Mouse (Mus musculus): ENCODE data around the gene Sufu.

The Sufu gene

DNA sequence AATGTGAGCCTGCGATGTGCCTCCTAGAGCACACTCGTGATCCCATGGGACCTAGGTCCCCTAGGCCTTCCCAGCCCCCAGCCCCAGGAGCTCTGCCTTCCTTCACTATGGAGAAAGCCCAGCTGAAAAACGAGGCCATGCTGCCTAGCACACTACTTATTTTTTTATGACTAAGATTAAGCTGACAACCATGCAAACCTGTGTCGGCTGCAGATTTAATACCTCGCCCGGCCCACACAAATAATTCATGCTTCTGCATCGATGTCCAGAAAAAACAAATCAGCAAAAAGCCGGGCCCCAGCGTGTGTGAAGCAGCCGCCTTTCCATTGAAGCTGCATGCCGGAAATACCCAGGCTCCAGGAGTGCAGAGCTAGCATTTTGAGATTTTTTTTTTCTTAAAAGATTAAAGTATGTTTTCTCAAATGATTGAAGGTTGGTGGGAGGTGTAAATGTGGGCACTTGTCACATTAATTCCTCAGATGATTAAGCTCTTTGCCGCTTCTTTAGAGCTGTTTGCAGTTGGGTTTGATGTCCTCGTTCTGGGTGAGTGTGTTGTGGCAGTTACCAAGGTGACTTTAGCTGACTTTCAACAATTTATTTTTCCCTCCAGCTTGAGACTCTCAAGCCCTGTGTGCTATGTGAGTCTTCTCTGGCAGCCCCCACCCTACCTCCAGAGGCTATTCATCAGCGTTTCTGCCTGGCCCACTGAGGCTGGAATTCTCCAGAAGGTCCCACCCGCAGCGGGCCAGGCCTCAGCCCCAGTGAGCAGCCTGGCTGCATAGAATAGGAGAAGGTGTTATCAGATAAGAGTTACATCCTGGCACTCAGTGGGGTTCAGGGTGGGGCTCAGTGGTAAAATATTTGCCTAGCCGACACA, 73.9 kb downstream of the Sufu start:
- peak; percentile 38 for DNase-seq

DNA sequence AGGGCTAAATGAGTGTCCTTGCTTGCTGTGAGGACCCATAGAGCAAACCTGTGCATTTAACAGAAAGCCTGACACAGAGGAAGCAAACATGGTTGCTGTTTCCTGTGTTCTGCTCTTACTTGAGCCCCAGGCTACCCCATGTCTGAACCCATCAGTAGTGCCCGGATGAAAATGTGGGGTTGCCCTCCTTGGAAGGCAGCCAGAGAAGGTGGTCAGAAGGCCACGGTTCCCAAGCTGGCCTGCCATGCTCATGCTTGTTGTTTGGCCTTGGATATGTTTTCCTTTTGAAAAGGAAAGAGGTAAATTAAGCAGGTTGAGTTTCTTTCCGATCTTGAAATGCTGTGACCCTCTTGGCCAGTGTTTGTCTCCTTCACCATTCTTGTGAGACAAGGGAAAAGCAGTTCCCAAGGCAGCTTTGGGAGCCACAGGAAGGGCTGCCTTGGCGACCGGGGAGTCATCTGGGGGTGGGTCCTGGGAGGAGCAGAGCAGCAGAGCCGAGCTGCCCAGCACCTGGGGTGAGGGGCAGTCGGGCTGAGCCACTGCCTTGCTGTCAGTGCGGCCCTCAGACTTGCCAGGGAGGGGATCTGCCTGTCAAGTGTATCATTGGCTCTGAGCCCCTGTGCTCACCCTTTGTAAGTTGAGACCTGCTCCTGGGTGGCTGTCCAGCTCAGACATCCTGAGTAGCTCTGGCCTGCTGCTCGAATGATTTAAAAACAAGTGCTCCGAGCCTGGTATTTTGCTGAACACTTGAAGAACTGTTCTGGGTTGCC, 74.8 kb downstream of the Sufu start:
- peak; percentile 51 for DNase-seq

DNA sequence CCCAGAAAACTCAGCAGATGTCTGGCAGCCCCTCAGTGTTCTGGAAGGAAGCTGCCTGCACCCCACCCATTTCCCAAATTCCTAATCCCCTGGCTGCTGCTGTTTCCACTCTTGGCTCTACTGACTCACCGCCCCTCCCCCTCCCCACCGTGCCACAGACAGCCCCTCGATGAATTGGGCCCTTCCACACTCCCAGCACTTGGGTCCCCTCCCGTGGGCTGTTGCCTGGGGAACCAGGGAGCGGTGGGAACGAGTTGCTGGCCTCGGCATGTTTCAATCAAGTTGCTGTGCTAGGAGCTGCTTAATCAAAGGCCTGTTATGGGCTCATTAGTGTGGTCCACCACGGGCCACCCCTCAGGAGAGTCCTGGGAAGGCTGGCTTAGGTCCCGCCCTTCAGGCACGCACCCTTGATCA, 80.7 kb downstream of the Sufu start:
- DNase-seq: peak; percentile 24

DNA sequence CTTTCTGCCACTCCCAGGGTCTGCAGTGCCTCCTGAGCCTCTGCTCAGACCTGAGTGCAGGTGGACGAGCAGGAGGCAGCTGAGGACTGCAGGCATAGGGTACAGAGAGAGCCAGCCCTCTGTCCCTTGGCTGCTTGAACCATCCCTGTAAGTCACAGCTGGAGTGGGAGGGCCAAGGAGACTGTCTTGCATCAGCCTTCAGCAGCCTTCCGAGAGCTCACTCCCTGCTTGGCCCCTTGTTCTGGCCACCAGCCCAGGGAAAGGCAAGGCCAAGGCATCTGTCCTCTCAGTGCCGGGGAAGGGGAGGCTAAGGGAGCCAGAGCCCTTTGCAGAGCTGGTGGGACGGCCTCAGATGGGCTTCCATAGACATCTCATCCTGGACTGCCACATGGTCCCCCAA, 81.5 kb downstream of the Sufu start:
- DNase-seq: no peak

DNA sequence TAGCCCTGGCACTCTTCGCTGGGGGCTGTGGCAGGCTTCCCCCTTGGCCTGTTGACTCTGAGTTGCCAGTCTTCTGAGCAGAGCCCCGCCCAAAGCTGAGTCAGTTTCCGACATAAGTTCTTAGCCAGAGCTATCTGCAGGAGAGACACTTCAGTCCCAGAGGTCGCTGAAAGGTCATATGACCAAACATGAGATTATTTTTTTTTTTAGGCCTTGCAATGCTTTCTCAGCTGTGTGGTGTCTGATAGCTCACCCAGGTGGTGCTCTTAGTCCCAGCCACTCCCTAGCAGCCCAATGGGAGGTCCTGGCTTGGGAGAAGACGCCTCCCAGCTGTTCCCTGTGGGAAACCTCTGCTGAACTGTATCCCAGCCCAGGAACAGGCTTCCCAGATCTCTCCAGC, 82.1 kb downstream of the Sufu start:
- no peak for DNase-seq

DNA sequence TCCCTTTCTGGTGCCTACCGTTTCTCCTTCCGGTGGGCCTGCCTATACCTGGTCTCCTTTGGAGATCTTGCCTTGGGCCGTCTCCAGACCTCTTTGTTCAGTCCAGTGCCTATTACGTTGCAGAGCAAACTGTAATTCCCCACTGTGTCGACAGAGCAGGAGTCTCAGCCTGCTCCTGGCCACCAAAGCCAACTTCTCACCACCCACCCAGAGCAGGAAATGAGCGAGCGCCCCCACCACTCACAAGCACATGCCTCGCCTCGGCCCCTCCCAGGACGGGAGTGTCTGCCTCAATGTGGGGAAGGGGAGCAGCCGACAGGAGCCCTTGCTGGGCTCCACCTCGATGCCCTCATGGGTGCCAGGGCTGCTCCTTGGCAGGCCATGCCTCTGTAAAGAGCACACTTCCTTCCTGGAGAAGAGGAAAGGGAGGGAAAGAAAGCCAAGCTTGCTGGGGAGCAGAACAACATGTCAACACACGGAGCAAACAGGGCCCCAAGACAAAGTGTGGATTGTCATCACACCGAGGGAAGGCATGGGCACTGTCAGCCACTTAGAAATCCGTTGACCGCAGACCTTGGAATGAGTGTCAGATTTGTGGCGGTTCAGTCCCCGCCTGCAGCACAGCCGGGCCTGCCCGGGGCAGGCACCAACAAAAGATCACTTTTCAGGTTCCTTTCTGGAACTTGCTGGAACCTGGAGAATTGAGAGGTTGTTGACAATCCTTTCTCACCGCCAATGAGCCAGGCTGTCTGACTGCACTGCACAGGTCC, 82.8 kb downstream of the Sufu start:
- DNase-seq: no peak

DNA sequence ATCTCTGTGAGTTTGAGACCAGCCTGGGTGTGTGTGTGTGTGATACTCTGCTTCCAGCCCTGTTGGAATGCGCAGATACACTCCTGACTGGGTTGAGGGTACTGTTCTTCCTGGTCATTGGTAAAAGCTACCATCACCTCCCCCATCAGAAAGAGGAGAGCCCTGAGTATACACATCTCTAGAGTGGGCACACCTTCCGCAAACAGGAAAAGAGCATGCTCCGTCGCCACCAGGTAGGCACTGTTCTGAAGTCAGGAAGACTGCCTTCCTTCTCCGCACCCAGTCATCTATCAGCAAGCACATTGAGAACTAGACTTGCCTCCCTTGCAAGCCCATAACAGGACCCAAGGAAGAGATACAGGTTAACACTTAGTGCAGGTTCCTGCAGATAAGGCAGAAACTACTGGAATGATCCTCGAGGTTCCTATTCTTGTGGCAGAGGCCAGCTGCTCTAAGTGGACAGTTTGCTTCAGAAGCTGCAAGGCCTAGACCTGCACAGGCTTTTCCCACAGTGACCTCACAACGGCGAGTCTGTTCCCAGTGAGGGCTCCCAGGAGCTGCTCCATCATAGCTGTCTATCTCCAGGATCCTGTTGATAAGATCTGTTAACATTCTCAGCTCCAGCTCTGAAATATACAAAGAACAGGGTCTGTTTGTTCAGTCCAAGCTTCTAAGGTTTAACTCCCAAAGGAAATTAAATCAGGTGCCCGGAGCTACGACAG, 84.1 kb downstream of the Sufu start:
- DNase-seq: no peak

DNA sequence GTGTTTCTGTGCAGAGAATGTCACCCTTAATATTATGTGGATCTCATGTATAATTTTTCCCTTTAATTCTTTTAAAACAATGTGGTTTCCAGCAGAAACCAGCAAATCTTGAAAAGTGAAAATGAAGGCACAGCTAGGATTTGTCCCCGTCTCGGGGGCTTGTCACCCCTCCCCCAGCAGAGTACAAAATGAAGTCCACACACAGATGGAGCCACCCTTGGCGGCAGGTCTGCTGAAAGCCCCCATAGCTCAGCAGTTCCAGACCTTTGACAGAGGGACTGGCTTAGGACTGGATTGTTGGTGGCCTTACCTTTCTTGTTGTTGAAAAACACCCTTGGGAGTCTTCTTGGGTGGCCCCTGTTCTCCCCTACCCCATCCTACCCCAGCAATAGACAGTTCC, 84.7 kb downstream of the Sufu start:
- DNase-seq: no peak

DNA sequence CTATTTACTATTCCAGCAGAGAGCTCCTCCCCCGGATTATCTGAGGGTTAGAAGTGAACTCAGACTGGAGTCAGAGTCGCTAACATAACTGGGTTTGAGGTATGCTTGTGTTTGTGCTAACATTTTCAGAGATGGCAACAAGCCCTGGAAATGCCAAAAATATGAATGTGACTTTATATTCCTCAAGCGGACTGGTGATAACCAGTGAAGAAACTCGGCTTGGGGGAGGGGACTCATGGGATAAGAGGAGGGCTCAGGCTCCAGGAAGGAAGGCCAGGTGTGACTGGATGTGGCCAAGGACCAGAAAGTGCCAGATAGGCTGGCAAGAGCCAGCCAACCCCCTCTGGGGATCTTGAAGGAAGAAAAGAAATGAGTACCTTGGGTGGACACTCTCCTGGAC, 85.1 kb downstream of the Sufu start:
- DNase-seq: no peak

DNA sequence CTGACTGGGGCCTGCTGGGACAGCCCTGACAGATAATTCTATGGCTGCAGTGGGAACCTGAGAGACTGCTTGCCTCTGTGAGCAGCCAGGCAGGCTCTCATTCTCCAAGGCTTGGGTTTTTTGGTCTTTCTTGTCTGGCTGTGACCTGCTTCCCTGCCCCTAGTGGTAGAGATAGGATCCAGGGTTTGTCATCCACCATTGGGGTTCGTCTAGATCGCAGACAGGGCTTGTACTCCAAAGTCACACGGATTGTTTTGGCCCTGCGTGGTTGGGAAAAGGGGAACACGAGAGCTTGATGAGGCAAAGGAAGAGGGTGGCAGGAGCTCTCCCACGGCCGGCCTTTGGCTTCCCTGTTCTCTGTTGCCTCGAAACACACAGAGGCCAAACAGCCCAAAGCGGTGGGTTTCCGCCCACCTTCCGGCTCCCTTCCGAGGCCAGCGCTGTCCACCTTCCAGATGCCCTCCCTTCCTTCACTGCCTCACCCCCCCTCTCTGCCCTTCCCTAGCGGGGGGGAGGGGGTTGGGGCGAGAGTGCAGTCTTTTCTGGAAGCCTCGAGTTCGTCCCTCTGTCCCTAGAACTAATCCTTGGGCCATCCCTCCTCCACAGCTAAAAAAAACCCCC, 86.3 kb downstream of the Sufu start:
- DNase-seq: peak; percentile 48

DNA sequence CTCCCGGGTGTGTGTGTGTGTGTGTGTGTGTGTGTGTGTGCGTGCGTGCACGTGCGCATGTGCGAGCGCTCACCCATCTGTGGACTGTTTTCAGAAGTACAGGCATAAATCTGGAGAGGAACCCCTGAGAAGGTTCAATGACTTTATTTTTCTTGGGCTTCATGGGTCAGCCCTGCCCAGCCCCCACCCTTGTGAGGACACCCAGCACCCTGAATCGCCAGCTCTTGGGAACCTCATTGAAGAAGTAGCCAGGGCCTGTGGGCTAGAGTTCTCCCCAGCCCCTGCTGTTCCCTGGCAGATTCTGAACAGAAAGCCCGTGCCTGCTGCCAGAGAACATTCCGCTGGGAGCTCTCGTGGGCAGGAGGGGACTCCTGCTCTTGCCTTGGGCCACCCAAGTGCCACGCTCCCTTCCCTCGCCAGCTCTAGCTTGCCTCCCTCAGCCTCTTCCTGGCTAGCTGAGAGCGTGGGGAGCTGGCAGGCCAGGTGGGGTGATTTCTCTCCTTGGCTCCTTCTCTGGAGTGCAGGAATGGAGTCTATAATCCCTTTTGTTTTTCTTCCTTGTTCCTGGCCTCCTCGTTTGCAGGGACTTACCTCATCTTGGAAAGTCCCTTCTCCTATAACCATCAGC, 87.1 kb downstream of the Sufu start:
- peak; percentile 46 for DNase-seq

DNA sequence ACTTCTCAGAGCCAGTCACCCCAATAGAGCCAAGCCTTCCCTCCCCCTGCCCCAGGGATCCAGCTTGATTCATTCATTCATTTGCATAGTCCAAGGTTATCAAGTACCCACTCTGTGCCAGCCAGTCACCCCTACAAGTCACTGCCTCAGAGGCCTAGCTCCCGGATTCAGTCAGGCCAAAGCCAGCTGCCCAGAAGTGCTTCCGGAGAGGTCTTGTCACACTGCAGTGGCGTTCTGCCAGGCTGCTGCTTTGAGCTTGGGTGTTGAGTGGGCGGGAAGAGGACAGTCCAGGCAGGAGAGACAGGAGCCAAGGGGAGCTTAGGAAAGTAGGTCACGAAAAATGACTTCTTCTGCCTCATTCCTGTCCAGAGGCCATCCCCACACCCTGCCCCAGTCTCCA, 87.8 kb downstream of the Sufu start:
- DNase-seq: peak; percentile 51

DNA sequence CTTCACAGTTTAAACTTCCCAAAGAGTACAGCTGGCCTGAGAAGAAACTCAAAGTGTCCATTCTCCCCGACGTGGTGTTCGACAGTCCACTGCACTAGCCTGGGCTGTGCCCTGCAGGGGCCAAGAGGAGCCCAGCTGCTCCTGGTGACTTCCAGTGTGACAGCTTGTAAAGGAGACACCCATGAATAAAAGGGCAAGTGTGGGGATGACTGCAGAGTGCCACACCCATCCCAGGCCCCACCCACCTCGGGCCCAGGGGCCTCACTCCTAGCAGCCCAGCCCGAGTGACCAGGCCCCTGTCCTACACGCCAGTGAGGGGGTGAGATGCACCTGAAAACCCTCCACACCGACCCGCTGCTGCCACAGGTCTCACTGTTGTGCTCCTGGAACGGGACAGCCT, 89.2 kb downstream of the Sufu start:
- DNase-seq: no peak

DNA sequence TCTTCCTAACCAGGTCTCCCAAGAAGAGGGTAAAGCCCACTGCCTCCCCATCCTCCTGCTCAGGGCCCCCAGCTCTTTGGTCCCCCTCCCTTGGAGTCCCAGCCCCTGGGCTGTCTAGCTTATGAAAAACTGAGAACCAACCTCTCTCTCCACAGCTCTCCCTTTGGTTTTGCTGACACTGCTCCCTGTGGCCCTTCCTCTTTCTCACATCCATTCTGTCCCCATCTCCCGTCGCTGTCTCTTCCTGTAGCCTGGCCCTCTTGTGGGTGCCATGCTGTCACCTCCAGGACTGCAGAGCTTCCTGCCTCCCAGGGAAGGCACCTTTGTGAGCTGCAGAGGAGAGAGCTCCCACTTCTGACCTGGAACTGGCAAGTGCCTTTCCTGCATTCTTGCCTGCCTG, 90.0 kb downstream of the Sufu start:
- no peak for DNase-seq

DNA sequence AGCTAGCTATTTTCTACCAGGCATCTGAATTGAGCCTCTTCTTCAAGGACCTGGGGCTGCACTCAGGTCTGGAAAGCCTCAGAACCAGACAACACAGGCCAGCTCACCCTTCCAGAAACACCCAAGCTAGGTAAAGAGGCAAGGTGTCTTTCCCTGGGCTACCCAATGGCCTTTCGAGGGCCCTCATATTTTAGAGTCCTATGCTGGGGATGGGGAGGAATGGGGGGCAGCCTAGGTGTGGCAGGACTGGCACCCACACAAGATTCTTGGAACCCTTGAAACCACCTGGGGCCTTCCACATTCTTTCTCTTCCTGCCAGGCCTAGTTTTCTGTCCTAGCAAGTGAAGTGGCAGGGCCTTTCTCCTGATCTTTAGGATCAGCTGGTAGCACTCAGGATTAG, 92.8 kb downstream of the Sufu start:
- no peak for DNase-seq

DNA sequence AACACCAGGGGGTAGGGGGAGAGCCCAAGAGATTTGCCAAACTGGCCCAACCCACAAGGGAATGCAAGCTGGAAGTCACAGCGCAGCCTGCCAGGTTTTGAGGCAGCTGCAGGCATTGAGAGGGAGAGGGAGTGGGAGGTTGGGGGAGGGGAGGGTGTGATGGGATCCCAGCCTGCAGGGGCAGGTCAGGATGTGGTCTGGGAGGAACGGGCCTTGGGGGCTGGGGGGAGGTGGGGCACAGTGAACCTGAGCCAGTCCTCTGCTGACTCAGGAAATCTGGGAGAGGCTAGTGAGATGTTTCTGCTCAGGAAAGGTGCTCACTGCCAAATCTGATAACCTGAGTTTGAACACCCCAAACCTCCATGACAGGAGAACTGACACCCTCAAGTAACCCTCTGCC, 93.9 kb downstream of the Sufu start:
- peak; percentile 62 for DNase-seq

DNA sequence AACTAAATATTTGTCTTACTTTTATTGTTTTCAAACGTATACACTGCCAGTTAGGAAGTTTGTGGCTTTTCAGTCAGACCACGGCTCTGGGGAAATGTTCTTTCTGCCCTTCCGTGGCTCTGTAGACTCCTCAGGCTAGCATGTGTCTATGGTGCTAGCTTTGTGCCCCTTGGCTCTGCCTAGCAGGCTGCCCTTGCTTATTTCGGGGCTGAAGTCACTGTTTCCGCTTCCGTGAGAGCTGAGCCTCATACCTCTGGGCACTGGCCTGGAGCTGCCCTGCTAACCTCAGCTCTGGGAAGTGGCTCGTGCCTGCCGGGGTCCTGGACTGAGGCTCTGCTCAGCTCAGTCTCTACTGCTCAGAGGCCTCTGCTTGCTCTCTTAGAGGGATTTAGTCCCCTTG, 98.4 kb downstream of the Sufu start:
- DNase-seq: no peak

DNA sequence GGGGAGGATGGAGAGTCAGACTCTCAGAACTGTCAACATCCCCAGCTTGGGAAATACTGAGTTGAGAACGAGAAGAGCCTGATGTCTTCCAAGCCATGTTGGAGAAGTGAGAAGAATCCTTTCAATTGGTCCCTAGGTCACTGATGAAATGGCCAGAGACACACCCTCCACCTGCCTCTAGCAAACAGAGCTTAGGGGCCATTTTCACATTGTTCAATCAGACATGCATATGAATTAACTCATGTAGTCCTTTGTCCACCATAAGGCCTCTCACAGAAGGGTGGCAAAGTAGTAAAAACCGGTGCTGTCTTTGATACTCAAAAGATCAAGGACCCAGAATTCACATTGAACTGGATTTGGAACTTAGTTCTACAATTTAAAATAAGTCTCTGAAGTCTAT, 100.5 kb downstream of the Sufu start:
- no peak for DNase-seq

DNA sequence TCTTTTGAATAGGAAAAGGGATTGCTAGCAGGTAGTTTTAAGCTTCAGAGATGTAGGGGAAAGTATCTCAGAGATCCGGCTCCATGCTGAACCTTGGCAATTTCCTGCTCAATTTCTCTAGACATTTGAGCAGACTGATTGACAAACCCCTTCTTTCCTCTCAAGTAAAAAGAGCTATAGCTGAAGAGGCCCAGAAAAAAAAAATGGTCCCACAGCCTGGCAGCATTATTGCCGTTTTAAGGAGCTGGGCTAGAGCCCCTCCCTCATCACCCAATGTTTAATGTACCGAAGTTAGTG, 102.8 kb downstream of the Sufu start:
- no peak for DNase-seq

DNA sequence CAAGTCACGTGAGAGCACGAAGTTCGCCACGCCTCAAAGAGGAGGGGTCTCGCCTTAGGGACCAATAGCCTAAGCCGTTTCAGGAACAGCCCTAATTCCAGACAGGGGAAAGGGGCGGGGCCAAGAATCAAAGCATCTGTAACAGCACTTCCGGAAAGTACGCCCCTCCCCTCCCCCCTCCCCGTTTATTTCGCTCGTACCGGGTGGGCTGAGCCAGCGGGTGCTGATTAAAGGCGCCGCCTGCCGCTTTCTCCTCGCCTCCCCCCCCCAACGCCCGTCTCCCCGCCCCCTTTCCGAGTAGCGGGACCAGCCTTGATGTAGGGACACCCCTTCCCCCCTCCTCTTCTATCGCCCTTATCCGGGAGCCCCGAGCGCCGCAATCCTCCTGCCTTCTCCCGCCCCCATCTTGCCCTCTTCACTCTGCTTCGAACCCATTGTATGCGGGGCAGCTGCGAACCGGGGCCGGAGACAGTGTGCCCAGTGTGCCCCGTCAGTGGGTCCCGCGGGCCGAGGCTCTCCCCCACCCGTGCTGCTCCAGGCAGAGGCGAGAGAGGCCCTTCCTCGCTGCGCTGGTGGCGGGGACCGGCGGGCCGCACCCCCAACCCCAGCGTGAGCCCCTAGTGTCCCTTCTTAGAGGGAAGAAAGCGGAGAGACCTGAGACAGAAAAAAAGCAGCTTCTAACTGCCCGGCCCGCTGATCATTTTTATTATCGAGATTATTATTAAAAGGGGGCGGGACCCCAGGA, 103.3 kb downstream of the Sufu start:
- DNase-seq: peak; percentile 100

DNA sequence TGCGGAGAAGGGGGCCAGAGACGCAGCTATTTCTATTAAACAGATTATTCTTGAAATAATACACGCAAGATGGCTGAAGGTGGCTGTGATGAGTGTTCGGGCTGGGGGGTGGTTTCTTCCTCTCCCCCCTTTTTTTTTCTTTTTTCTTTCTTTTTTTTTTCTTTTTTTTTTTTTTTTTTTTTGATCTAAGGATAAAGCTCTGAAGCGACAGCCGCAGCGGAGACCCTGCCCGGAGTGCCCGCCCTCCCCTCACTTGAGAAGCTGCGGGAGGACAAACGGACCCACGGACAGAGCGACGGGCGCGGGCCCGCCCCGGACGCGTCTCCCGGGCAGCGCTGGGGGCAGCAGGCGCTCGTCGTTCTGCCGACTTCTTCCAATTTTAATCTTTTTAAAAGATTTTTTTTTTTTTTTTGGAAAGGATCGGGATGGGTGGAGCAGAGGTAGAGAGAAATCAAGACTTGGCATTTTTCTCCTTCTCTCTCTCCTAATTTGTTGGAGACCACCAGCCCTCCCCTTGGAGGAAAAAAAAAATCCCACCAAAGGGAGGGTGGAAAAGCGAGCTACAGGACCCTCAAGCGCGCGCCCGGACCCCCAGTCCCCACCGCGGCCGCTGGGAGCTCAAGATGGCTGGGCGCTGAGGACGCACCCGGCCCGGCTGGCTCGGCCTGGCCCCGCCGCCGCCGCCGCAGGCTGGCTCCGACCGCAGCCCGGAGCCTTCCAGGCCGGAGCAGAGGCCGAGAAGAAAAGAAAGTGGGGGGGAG, 104.1 kb downstream of the Sufu start:
- no peak for DNase-seq
